Mouse (Mus musculus) thymus, adult 2 months (tissue): ENCODE data around the gene Rab3il1.
A peak's percentile ranks its signal among the peaks of the same experiment; 100 is the strongest.

Experiments used
- CTCF ChIP-seq: fragments of 200-500 bp; IDR thresholded peaks from 2 replicates; pipeline ENCODE4 v1.5.1; 2012; ENCODE audit warnings: mild to moderate bottlenecking, control low read depth, low read length, moderate library complexity, borderline replicate concordance; ENCODE audit not compliant: control insufficient read depth, poor library complexity, insufficient read depth; ENCODE audit errors: extremely low read depth
- POLR2A ChIP-seq: fragments of 200-500 bp; IDR thresholded peaks from 2 replicates; pipeline ENCODE4 v1.6.1; 2012; ENCODE audit warnings: mild to moderate bottlenecking, low read length, control low read depth, moderate library complexity; ENCODE audit not compliant: control insufficient read depth, poor library complexity, insufficient read depth; ENCODE audit errors: extremely low read depth

DNA sequence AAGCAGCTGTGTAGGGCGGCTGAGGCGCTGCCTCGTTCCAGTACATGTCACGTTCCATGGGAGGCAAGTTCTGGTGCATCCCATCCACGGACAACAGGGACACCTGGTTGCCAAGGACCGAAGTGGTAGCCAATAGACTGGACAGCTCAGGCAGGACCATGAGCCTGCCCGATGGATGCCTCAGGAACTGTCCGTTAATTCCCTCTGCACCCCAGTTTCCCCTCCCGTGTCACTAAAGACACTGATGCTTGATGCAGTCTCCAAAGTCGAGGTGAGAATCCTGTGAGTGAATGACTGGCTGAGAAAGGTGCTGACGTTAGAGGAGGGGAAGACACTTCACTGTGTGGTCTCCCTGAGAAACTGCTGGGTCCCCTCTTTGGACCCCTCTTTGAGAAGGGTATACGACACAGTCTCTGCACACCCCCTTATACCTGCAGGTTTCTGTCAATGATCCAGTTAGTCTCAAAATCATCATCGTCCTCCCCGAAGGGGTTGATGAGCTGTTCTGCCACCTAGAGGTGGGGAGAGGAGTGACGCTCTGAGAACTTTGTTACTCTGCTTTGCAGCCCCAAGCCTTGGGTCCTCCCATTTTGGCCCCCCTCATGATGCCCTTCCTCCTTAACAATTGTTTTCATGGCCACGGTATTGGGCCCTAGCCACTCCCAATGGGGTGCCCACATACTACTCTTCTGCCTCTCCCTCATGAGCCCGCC lies 12.1 kb upstream of the Rab3il1 start:
- TF ChIP-seq POLR2A (no peak), CTCF (peak; percentile 16; the same call in 1 of the 2 replicates)
